Mouse (Mus musculus): Measurements from ENCODE around the gene Exoc2. TPM values are rescaled to one million over a fixed set of nuclear protein-coding genes. Genes with fewer than 3 reads are reported as not detected.

The Exoc2 gene
- polyA plus RNA-seq, 2 experiments = 7.0 to 13.8 TPM

GRCm38 (mm10) chr13:30833476-30834149 lies 140.3 kb downstream of the Exoc2 start:
- no peak overlapping the region for H3K9ac ChIP-seq (replicated peaks)
- no peaks in the 10 kb centered on the region for H3K9me3 ChIP-seq (ENCODE audit: control insufficient read depth, low read length)
- ATAC-seq (ENCODE audit: insufficient read depth) (no peak), DNase-seq (ENCODE audit: low read depth in 3 of 3, low spot score in 3 of 3) (no peak)
- TF ChIP-seq EP300 (IDR thresholded peaks at IDR 0.05; ENCODE audit: low read depth) (no peak), CTCF (IDR thresholded peaks at IDR 0.05; ENCODE audit: low read depth) (no peak)
- H3K27ac ChIP-seq = no peak overlapping the region
- peaks cover 0 to 2% of the 10 kb centered on the region in 2 experiments; a peak in 1 of 4 replicates for H3K4me1 ChIP-seq (replicated peaks; ENCODE audit: control insufficient read depth in 2 of 2, insufficient read depth in 2 of 2, low read length in 1 of 2)
- no peak overlapping the region; the same call in none of the 2 replicates for H3K4me2 ChIP-seq (ENCODE audit: low read depth)
- H3K27me3 ChIP-seq (ENCODE audit: control insufficient read depth, insufficient read depth, low read length) = no peaks in the 10 kb centered on the region
- no peaks in the 10 kb centered on the region for H3K36me3 ChIP-seq (replicated peaks; ENCODE audit: control insufficient read depth, insufficient read depth, low read depth)
- WGBS (ENCODE audit: insufficient replicate concordance) = 21% methylated on average over 6 of the region's 6 CpGs
- H3K4me3 ChIP-seq (ENCODE audit: insufficient read depth in 1 of 2, low read depth in 2 of 2, low read length in 2 of 2) = no peak overlapping the region

- no peak overlapping the region for H3K4me2 ChIP-seq (ENCODE audit: low read depth)
- no peak overlapping the region for H3K4me3 ChIP-seq (ENCODE audit: insufficient read depth in 1 of 2, low read depth in 2 of 2, low read length in 2 of 2)
- TF ChIP-seq CTCF (IDR thresholded peaks at IDR 0.05; ENCODE audit: low read depth) (no peak), EP300 (IDR thresholded peaks at IDR 0.05; ENCODE audit: low read depth) (no peak)
- no peaks in the 10 kb centered on the region for H3K36me3 ChIP-seq (replicated peaks; ENCODE audit: control insufficient read depth, insufficient read depth, low read depth)
- no peak for ATAC-seq (ENCODE audit: insufficient read depth)
- no peak overlapping the region for H3K27ac ChIP-seq
- no peak for DNase-seq (ENCODE audit: low read depth in 3 of 3, low spot score in 3 of 3)
- WGBS (ENCODE audit: insufficient replicate concordance) = 66% methylated on average over 6 of the region's 6 CpGs
- no peaks in the 10 kb centered on the region for H3K9me3 ChIP-seq (ENCODE audit: control insufficient read depth, low read length)
- no peak overlapping the region for H3K9ac ChIP-seq (replicated peaks)
- H3K4me1 ChIP-seq (replicated peaks; ENCODE audit: control insufficient read depth in 2 of 2, insufficient read depth in 2 of 2, low read length in 1 of 2) = peaks cover 0 to 2% of the 10 kb centered on the region in 2 experiments; a peak in 1 of 4 replicates
- H3K27me3 ChIP-seq (ENCODE audit: control insufficient read depth, insufficient read depth, low read length) = no peaks in the 10 kb centered on the region
Observed at GRCm38 (mm10) chr13:30831369-30831768, 142.5 kb downstream of the Exoc2 start.

- 82% methylated on average over 7 of the region's 7 CpGs for WGBS (ENCODE audit: insufficient replicate concordance)
- TF ChIP-seq CTCF (IDR thresholded peaks at IDR 0.05; ENCODE audit: low read depth) (no peak), EP300 (IDR thresholded peaks at IDR 0.05; ENCODE audit: low read depth) (no peak)
- ATAC-seq (ENCODE audit: insufficient read depth) (no peak), DNase-seq (ENCODE audit: low read depth in 3 of 3, low spot score in 3 of 3) (no peak)
- Histone ChIP-seq H3K36me3 (replicated peaks; ENCODE audit: control insufficient read depth, insufficient read depth, low read depth) (no peaks in the 10 kb centered on the region), H3K27ac (no peak overlapping the region), H3K4me3 (ENCODE audit: insufficient read depth in 1 of 2, low read depth in 2 of 2, low read length in 2 of 2) (no peak overlapping the region), H3K27me3 (ENCODE audit: control insufficient read depth, insufficient read depth, low read length) (no peaks in the 10 kb centered on the region), H3K4me2 (ENCODE audit: low read depth) (no peak overlapping the region), H3K4me1 (replicated peaks; ENCODE audit: control insufficient read depth in 2 of 2, insufficient read depth in 2 of 2, low read length in 1 of 2) (no peaks in the 10 kb centered on the region), H3K9ac (replicated peaks) (no peak overlapping the region), H3K9me3 (ENCODE audit: control insufficient read depth, low read length) (no peaks in the 10 kb centered on the region)
Observed at GRCm38 (mm10) chr13:30826511-30826910, 147.4 kb downstream of the Exoc2 start.

- Histone ChIP-seq H3K4me2 (ENCODE audit: low read depth) (no peak overlapping the region), H3K27me3 (ENCODE audit: control insufficient read depth, insufficient read depth, low read length) (no peaks in the 10 kb centered on the region), H3K4me1 (replicated peaks; ENCODE audit: control insufficient read depth in 2 of 2, insufficient read depth in 2 of 2, low read length in 1 of 2) (no peaks in the 10 kb centered on the region), H3K4me3 (ENCODE audit: insufficient read depth in 1 of 2, low read depth in 2 of 2, low read length in 2 of 2) (no peak overlapping the region), H3K27ac (no peak overlapping the region), H3K9me3 (ENCODE audit: control insufficient read depth, low read length) (no peaks in the 10 kb centered on the region), H3K9ac (replicated peaks) (no peak overlapping the region), H3K36me3 (replicated peaks; ENCODE audit: control insufficient read depth, insufficient read depth, low read depth) (no peaks in the 10 kb centered on the region)
- ATAC-seq (ENCODE audit: insufficient read depth) (no peak), DNase-seq (ENCODE audit: low read depth in 3 of 3, low spot score in 3 of 3) (no peak)
- WGBS (ENCODE audit: insufficient replicate concordance) = 62% methylated on average over 3 of the region's 3 CpGs
- no peak for TF ChIP-seq CTCF (IDR thresholded peaks at IDR 0.05; ENCODE audit: low read depth)
- TF ChIP-seq EP300 (IDR thresholded peaks at IDR 0.05; ENCODE audit: low read depth) = no peak
Observed at GRCm38 (mm10) chr13:30824903-30825302, 149.0 kb downstream of the Exoc2 start.

GRCm38 (mm10) chr13:30820555-30820954 lies 153.3 kb downstream of the Exoc2 start:
- Histone ChIP-seq H3K9ac (replicated peaks) (no peak overlapping the region), H3K4me3 (ENCODE audit: insufficient read depth in 1 of 2, low read depth in 2 of 2, low read length in 2 of 2) (no peak overlapping the region), H3K27me3 (ENCODE audit: control insufficient read depth, insufficient read depth, low read length) (no peaks in the 10 kb centered on the region), H3K4me2 (ENCODE audit: low read depth) (no peak overlapping the region), H3K4me1 (replicated peaks; ENCODE audit: control insufficient read depth in 2 of 2, insufficient read depth in 2 of 2, low read length in 1 of 2) (no peaks in the 10 kb centered on the region), H3K36me3 (replicated peaks; ENCODE audit: control insufficient read depth, insufficient read depth, low read depth) (no peaks in the 10 kb centered on the region; the same call in 1 of the 2 replicates), H3K9me3 (ENCODE audit: control insufficient read depth, low read length) (no peaks in the 10 kb centered on the region), H3K27ac (no peak overlapping the region)
- TF ChIP-seq CTCF (IDR thresholded peaks at IDR 0.05; ENCODE audit: low read depth) = no peak
- no peak for TF ChIP-seq EP300 (IDR thresholded peaks at IDR 0.05; ENCODE audit: low read depth)
- DNase-seq (ENCODE audit: low read depth in 3 of 3, low spot score in 3 of 3) (no peak), ATAC-seq (ENCODE audit: insufficient read depth) (no peak)
- 53% methylated on average over 7 of the region's 7 CpGs for WGBS (ENCODE audit: insufficient replicate concordance)
